Mouse (Mus musculus) intestine, embryonic 16.5 days (tissue): ENCODE measurements at regions not wholly inside any gene's neighbourhood (a gene's known extent, or its start where the extent isn't known, plus 50 kb on each side); places are given as distances from the start of the nearest gene placed in this dataset.

Experiments used
- ATAC-seq: fragments of 200-750 bp; cut with Nextera tagmentation; 2 replicates; pipeline ENCODE4 v1.8.0; 2017; ENCODE audit warnings: moderate TSS enrichment, moderate library complexity
- H3K27ac ChIP-seq: fragments of 300-500 bp; sonication (generic); 2 replicates; pipeline ENCODE4 v1.5.1; 2014; ENCODE audit warnings: mild to moderate bottlenecking, low read length
- H3K27me3 ChIP-seq: fragments of 300-500 bp; sonication (generic); replicated peaks from 2 replicates; pipeline ENCODE4 v1.6.1; 2014; ENCODE audit warnings: low read length, control low read depth, mixed read lengths; ENCODE audit not compliant: control insufficient read depth, insufficient read depth
- H3K36me3 ChIP-seq: fragments of 300-500 bp; sonication (generic); 2 replicates; pipeline ENCODE4 v1.6.1; 2014; ENCODE audit warnings: low read length, control low read depth; ENCODE audit not compliant: control insufficient read depth, insufficient read depth
- H3K4me1 ChIP-seq: fragments of 300-500 bp; sonication (generic); 2 replicates; pipeline ENCODE4 v1.6.1; 2014; ENCODE audit warnings: low read length, control low read depth, mixed read lengths; ENCODE audit not compliant: control insufficient read depth, insufficient read depth
- H3K4me2 ChIP-seq: fragments of 300-500 bp; sonication (generic); 2 replicates; pipeline ENCODE4 v1.6.1; 2014; ENCODE audit warnings: low read depth, low read length, control low read depth
- H3K4me3 ChIP-seq: fragments of 300-500 bp; sonication (generic); 2 replicates; pipeline ENCODE4 v1.5.1; 2014; ENCODE audit warnings: mild to moderate bottlenecking, low read length
- H3K9ac ChIP-seq: fragments of 300-500 bp; sonication (generic); 2 replicates; pipeline ENCODE4 v1.6.1; 2014; ENCODE audit warnings: low read depth, low read length
- H3K9me3 ChIP-seq: fragments of 300-500 bp; sonication (generic); 2 replicates; pipeline ENCODE4 v1.6.1; 2016; ENCODE audit warnings: low read length, control low read depth; ENCODE audit not compliant: control insufficient read depth
- WGBS: fragments of 180-500 bp; shearing (Covaris S2); extraction: QIAGEN DNeasy Blood & Tissue Kit; methylation state at CpG from one replicate; pipeline ENCODE4 v1.1.7; 2014; 5-methylcytosine and 5-hydroxymethylcytosine counted together

DNA sequence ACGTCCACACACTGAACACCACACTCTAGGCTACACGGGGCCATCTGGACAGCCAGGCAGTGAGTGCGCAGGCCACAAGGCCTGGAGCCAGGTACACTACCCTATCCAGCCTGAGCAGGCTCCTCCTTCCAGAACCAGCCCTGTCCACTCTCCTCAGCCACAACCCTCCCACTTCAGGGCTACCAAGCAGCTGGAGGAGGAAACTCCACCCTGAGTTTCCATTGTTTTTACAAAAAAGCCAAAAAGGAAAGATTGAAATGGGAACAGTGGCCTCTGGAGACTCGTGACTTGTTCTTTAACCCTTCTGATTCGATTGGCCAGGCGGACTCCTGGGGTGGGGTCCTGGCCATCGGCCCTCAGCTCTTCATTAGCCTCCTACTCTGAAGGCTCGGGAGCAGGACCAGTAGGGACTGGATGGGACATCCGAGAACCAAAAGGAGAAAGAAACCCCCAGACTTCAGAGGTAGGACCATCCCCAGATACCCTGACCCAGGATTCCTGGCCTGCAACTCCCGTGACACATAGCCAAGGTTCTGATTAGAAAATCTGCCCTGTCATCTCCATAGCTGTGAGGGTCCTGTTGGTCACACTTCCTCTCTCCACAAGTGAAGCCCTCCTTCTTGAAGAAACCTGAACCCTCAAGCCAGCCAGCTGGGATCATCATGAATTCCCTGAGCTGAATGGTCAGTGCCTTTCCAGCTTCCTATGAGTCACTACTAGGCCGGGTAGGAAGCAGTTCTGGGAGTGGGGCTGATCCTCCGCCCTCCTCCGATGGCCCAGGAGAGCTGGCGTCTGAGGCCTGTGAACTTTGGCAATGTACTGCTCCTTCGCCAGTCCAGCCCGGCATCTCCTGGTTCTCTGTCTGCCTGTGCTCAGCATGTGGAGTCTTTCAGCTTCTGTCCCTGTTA, 73.6 kb downstream of the Gm11733 start:
- H3K27me3 ChIP-seq: no peaks in the 10 kb centered on the region
- H3K4me3 ChIP-seq: no peak overlapping the region
- no peaks in the 10 kb centered on the region for H3K9me3 ChIP-seq
- no peaks in the 10 kb centered on the region for H3K4me1 ChIP-seq
- H3K9ac ChIP-seq: no peak overlapping the region
- H3K4me2 ChIP-seq: no peak overlapping the region
- H3K36me3 ChIP-seq: no peaks in the 10 kb centered on the region
- ATAC-seq: no peak
- 83% methylated on average over 16 of the region's 16 CpGs for WGBS
- H3K27ac ChIP-seq: no peak overlapping the region

DNA sequence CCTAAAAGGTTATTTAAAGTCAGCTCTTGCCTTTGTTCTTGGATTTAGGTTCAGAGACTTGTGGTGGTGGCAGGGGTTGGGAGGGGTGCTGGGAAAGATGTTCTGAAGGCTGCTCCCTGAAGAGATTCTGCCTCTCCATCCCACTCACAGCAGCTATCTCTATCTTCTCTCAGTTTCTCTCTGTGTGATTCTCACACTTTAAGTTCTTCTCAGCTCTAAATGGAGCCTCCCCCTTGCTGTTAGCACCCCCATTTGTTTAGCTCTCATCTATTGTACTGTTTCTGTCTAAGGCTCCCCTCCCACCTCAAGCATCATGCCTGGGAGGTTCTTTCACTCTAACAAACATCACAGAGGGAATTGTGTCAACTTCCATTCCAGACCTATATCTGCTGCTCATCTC, 75.7 kb downstream of the Gm11733 start:
- Histone ChIP-seq H3K36me3 (no peaks in the 10 kb centered on the region), H3K27me3 (no peaks in the 10 kb centered on the region), H3K4me3 (no peak overlapping the region), H3K27ac (no peak overlapping the region), H3K4me1 (no peaks in the 10 kb centered on the region), H3K9ac (no peak overlapping the region), H3K4me2 (no peak overlapping the region), H3K9me3 (no peaks in the 10 kb centered on the region)
- no peak for ATAC-seq

DNA sequence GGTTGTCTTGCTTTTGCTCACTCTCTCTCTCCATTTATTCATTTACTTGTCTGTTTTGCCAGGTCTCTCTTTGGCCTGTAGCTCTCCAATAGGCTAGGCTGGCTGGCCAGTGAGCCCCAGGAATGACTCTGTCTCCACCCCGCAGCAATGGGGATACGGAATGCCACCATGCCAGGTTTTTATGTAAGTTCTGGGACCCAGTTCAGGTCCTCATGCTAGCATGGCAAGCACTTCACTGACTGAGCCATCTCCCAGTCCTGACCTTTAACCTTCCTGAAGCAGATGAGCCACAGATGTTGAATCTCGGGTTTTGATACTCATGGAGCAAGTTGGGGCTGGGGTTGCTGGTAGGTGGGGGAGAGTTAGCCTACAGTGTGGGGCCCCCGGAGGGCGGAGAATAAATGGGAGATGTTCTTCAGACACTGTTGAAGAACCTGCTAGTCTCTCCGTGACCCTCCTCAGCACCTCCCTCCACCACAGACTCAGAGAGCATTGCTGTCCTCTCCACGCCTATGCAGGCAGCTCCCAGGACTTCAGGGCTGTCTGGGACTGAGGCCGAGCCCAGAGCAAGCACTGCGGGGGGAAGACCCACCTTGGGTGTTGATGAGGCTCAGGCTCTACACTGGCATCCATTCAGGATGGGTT, 83.9 kb downstream of the Gm11733 start:
- Histone ChIP-seq H3K27me3 (no peaks in the 10 kb centered on the region), H3K4me1 (peaks cover 18% of the 10 kb centered on the region), H3K9me3 (no peaks in the 10 kb centered on the region), H3K36me3 (no peaks in the 10 kb centered on the region), H3K9ac (no peak overlapping the region), H3K4me3 (no peak overlapping the region), H3K27ac (peak overlapping the region; percentile 76), H3K4me2 (no peak overlapping the region)
- 75% methylated on average over 9 of the region's 9 CpGs for WGBS
- no peak for ATAC-seq

- no peaks in the 10 kb centered on the region for H3K36me3 ChIP-seq
- H3K4me1 ChIP-seq: peaks cover 18% of the 10 kb centered on the region
- WGBS: 41% methylated on average over 9 of the region's 9 CpGs
- H3K27ac ChIP-seq: peak overlapping the region; percentile 76
- H3K9me3 ChIP-seq: no peaks in the 10 kb centered on the region
- no peak overlapping the region for H3K9ac ChIP-seq
- peak; percentile 84 for ATAC-seq
- H3K27me3 ChIP-seq: no peaks in the 10 kb centered on the region
- H3K4me3 ChIP-seq: no peak overlapping the region
- no peak overlapping the region for H3K4me2 ChIP-seq
These were observed 84.4 kb downstream of the Gm11733 start for GRCm38 (mm10) chr11:117568606-117568991.

GRCm38 (mm10) chr11:117569566-117570101, 84.5 kb upstream of the Tnrc6c start:
- no peak for ATAC-seq
- no peak overlapping the region for H3K9ac ChIP-seq
- no peak overlapping the region for H3K4me2 ChIP-seq
- peaks cover 18% of the 10 kb centered on the region for H3K4me1 ChIP-seq
- no peaks in the 10 kb centered on the region for H3K27me3 ChIP-seq
- 71% methylated on average over 8 of the region's 8 CpGs for WGBS
- no peaks in the 10 kb centered on the region for H3K9me3 ChIP-seq
- H3K4me3 ChIP-seq: no peak overlapping the region
- no peak overlapping the region for H3K27ac ChIP-seq
- no peaks in the 10 kb centered on the region for H3K36me3 ChIP-seq

- Histone ChIP-seq H3K9me3 (no peaks in the 10 kb centered on the region), H3K27ac (no peak overlapping the region), H3K9ac (no peak overlapping the region), H3K4me2 (no peak overlapping the region), H3K36me3 (no peaks in the 10 kb centered on the region), H3K4me1 (peaks cover 18% of the 10 kb centered on the region), H3K27me3 (no peaks in the 10 kb centered on the region), H3K4me3 (no peak overlapping the region)
- 82% methylated on average over 3 of the region's 3 CpGs for WGBS
- no peak for ATAC-seq
These were observed 82.2 kb upstream of the Tnrc6c start for GRCm38 (mm10) chr11:117571858-117572257.

- Histone ChIP-seq H3K4me3 (no peak overlapping the region), H3K4me1 (0 out of 2 replicates have a peak, but pooled peaks cover 1% of the 10 kb centered on the region), H3K27me3 (no peaks in the 10 kb centered on the region), H3K36me3 (no peaks in the 10 kb centered on the region), H3K9me3 (no peaks in the 10 kb centered on the region), H3K9ac (no peak overlapping the region), H3K4me2 (no peak overlapping the region), H3K27ac (no peak overlapping the region)
- WGBS: 57% methylated on average over 3 of the region's 3 CpGs
- ATAC-seq: no peak
These were observed 79.4 kb upstream of the Tnrc6c start for GRCm38 (mm10) chr11:117574721-117575120.

- no peak overlapping the region for H3K4me2 ChIP-seq
- 87% methylated on average over 2 of the region's 2 CpGs for WGBS
- no peak overlapping the region for H3K27ac ChIP-seq
- H3K27me3 ChIP-seq: no peaks in the 10 kb centered on the region
- no peaks in the 10 kb centered on the region for H3K9me3 ChIP-seq
- H3K9ac ChIP-seq: no peak overlapping the region
- no peak overlapping the region for H3K4me3 ChIP-seq
- H3K4me1 ChIP-seq: no peaks in the 10 kb centered on the region
- ATAC-seq: no peak
- H3K36me3 ChIP-seq: no peaks in the 10 kb centered on the region
These were observed 75.0 kb upstream of the Tnrc6c start for GRCm38 (mm10) chr11:117579121-117579520.

DNA sequence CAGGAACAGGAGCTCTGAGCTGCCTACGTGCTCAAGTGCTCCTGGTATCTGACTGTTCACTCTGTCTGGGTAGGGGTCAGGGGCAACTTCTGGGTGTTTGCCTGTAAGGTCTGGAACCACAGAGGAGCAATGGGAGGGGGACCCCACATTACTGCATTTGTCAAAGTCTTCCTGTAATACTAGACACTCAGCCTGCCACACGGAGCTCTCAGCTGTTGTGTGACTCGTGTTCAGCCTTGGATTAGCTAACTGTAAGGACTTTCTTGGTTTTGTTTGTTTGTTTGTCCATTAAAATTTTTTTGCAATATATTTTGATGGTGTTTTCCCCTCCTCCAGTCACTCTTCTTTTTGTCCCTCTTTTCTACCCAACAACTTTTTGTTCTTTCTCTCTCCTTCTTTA, 74.4 kb upstream of the Tnrc6c start:
- Histone ChIP-seq H3K9me3 (no peaks in the 10 kb centered on the region), H3K27me3 (no peaks in the 10 kb centered on the region), H3K4me1 (no peaks in the 10 kb centered on the region), H3K9ac (no peak overlapping the region), H3K4me3 (no peak overlapping the region), H3K4me2 (no peak overlapping the region), H3K27ac (no peak overlapping the region), H3K36me3 (no peaks in the 10 kb centered on the region)
- ATAC-seq: no peak
- 34% methylated on average over 3 of the region's 3 CpGs for WGBS
